Mouse (Mus musculus): Measurements from ENCODE around the gene Rnf212b. TPM values are rescaled to one million over a fixed set of nuclear protein-coding genes. Genes with fewer than 3 reads are reported as not detected.

Gene Rnf212b
- total and polyA plus RNA-seq, 3 experiments, result 0.27 TPM; not detected in 2

- peak; percentile 78 for ATAC-seq (ENCODE audit: extremely low read depth, insufficient number of reproducible peaks, low FRiP score, poor library complexity, severe bottlenecking)
- DNase-seq (ENCODE audit: low spot score), result peak; percentile 78
Measured at GRCm38 (mm10) chr14:54883154-54884021, 69.4 kb downstream of the Rnf212b start, which contains the start of the genes Bcl2l2 and Gm20521. Gene Bcl2l2, plus strand, starts transcription at chr14:54883377. Gene Gm20521, plus strand, starts transcription at chr14:54883441.

GRCm38 (mm10) chr14:54884022-54884712 is 70.2 kb downstream of the Rnf212b start:
- Histone ChIP-seq H3K9me3 (replicated peaks) (no peaks in the 10 kb centered on the region), H3K4me3 (ENCODE audit: low read depth, low read length) (peak overlapping the region; percentile 74), H3K27me3 (ENCODE audit: insufficient read depth, low read length) (no peaks in the 10 kb centered on the region), H3K4me1 (ENCODE audit: insufficient read depth, low read depth, low read length) (peaks cover 33% of the 10 kb centered on the region), H3K36me3 (replicated peaks) (peaks cover 39% of the 10 kb centered on the region)
- no peak for ATAC-seq (ENCODE audit: extremely low read depth, insufficient number of reproducible peaks, low FRiP score, poor library complexity, severe bottlenecking)
- no peak for DNase-seq (ENCODE audit: low spot score)
- TF ChIP-seq GATA2 (IDR thresholded peaks at IDR 0.05; ENCODE audit: borderline replicate concordance, low read depth, low read length) (no peak), TAL1 (conservative IDR thresholded peaks at IDR 0.05; ENCODE audit: low read depth, low read length) (no peak), CTCF (IDR thresholded peaks at IDR 0.05; ENCODE audit: low read depth, low read length) (no peak), GATA1 (IDR thresholded peaks at IDR 0.05; ENCODE audit: borderline replicate concordance, low read length) (no peak), POLR2AphosphoS5 (IDR thresholded peaks at IDR 0.05; ENCODE audit: insufficient replicate concordance, low read depth, low read length) (no peak)

More at GRCm38 (mm10) chr14:54883154-54884021, 69.4 kb downstream of the Rnf212b start, which contains the start of the genes Bcl2l2 and Gm20521:
- no peak for TF ChIP-seq POLR2AphosphoS5 (IDR thresholded peaks at IDR 0.05; ENCODE audit: insufficient replicate concordance, low read depth, low read length)
- TF ChIP-seq CTCF (IDR thresholded peaks at IDR 0.05; ENCODE audit: low read depth, low read length), result no peak
- TF ChIP-seq TAL1 (conservative IDR thresholded peaks at IDR 0.05; ENCODE audit: low read depth, low read length), result no peak
- no peak for TF ChIP-seq GATA2 (IDR thresholded peaks at IDR 0.05; ENCODE audit: borderline replicate concordance, low read depth, low read length)
- no peak for TF ChIP-seq GATA1 (IDR thresholded peaks at IDR 0.05; ENCODE audit: borderline replicate concordance, low read length)
- H3K4me1 ChIP-seq (ENCODE audit: insufficient read depth, low read depth, low read length), result peaks cover 33% of the 10 kb centered on the region
- H3K4me3 ChIP-seq (ENCODE audit: low read depth, low read length), result peak within 1 kb of the TSS; percentile 74
- H3K36me3 ChIP-seq (replicated peaks), result peaks cover 36% of the 10 kb centered on the region
- no peaks in the 10 kb centered on the region for H3K27me3 ChIP-seq (ENCODE audit: insufficient read depth, low read length)
- no peaks in the 10 kb centered on the region for H3K9me3 ChIP-seq (replicated peaks)

GRCm38 (mm10) chr14:54885309-54885708 is 71.4 kb downstream of the Rnf212b start:
- TF ChIP-seq GATA2 (IDR thresholded peaks at IDR 0.05; ENCODE audit: borderline replicate concordance, low read depth, low read length), result no peak
- TF ChIP-seq GATA1 (IDR thresholded peaks at IDR 0.05; ENCODE audit: borderline replicate concordance, low read length), result no peak
- no peak for TF ChIP-seq POLR2AphosphoS5 (IDR thresholded peaks at IDR 0.05; ENCODE audit: insufficient replicate concordance, low read depth, low read length)
- TF ChIP-seq TAL1 (conservative IDR thresholded peaks at IDR 0.05; ENCODE audit: low read depth, low read length), result no peak
- no peak for TF ChIP-seq CTCF (IDR thresholded peaks at IDR 0.05; ENCODE audit: low read depth, low read length)
- Histone ChIP-seq H3K4me3 (ENCODE audit: low read depth, low read length) (no peak overlapping the region), H3K4me1 (ENCODE audit: insufficient read depth, low read depth, low read length) (peaks cover 33% of the 10 kb centered on the region), H3K9me3 (replicated peaks) (no peaks in the 10 kb centered on the region), H3K36me3 (replicated peaks) (peaks cover 39% of the 10 kb centered on the region), H3K27me3 (ENCODE audit: insufficient read depth, low read length) (no peaks in the 10 kb centered on the region)
- ATAC-seq (ENCODE audit: extremely low read depth, insufficient number of reproducible peaks, low FRiP score, poor library complexity, severe bottlenecking) (no peak), DNase-seq (ENCODE audit: low spot score) (no peak)

GRCm38 (mm10) chr14:54892200-54892599 is 78.3 kb downstream of the Rnf212b start, which contains the start of gene Pabpn1:
Gene Pabpn1, plus strand, starts transcription at chr14:54892500.
- H3K9me3 ChIP-seq (replicated peaks), result no peaks in the 10 kb centered on the region
- no peak for ATAC-seq (ENCODE audit: extremely low read depth, insufficient number of reproducible peaks, low FRiP score, poor library complexity, severe bottlenecking)
- peaks cover 43% of the 10 kb centered on the region for H3K36me3 ChIP-seq (replicated peaks)
- peak within 1 kb of the TSS; percentile 80 for H3K4me3 ChIP-seq (ENCODE audit: low read depth, low read length)
- no peaks in the 10 kb centered on the region for H3K27me3 ChIP-seq (ENCODE audit: insufficient read depth, low read length)
- TF ChIP-seq CTCF (IDR thresholded peaks at IDR 0.05; ENCODE audit: low read depth, low read length), result no peak
- TF ChIP-seq GATA2 (IDR thresholded peaks at IDR 0.05; ENCODE audit: borderline replicate concordance, low read depth, low read length), result no peak
- no peak for DNase-seq (ENCODE audit: low spot score)
- peaks cover 28% of the 10 kb centered on the region for H3K4me1 ChIP-seq (ENCODE audit: insufficient read depth, low read depth, low read length)

GRCm38 (mm10) chr14:54893651-54894181 is 79.8 kb downstream of the Rnf212b start:
- DNase-seq (ENCODE audit: low spot score) (peak; percentile 97), ATAC-seq (ENCODE audit: extremely low read depth, insufficient number of reproducible peaks, low FRiP score, poor library complexity, severe bottlenecking) (peak; percentile 98)
- peak overlapping the region; percentile 80 for H3K4me3 ChIP-seq (ENCODE audit: low read depth, low read length)
- H3K4me1 ChIP-seq (ENCODE audit: insufficient read depth, low read depth, low read length), result peaks cover 37% of the 10 kb centered on the region
- TF ChIP-seq GATA1 (IDR thresholded peaks at IDR 0.05; ENCODE audit: borderline replicate concordance, low read length), result no peak
- peak; percentile 50; the same call in 1 of the 2 replicates for TF ChIP-seq POLR2AphosphoS5 (IDR thresholded peaks at IDR 0.05; ENCODE audit: insufficient replicate concordance, low read depth, low read length)
- peaks cover 51% of the 10 kb centered on the region for H3K36me3 ChIP-seq (replicated peaks)
- no peaks in the 10 kb centered on the region for H3K9me3 ChIP-seq (replicated peaks)
- H3K27me3 ChIP-seq (ENCODE audit: insufficient read depth, low read length), result no peaks in the 10 kb centered on the region
